Mouse (Mus musculus) heart, adult 2 months (tissue): ENCODE results near the gene Fbln7.

ENCODE experiments used
- CTCF ChIP-seq: fragments of 200-600 bp; IDR thresholded peaks from 2 replicates; pipeline ENCODE4 v1.8.1; 2022; ENCODE audit warnings: antibody characterized with exemption, mild to moderate bottlenecking, moderate library complexity
- POLR2A ChIP-seq: fragments of 200-500 bp; IDR thresholded peaks from 2 replicates; pipeline ENCODE4 v1.6.1; 2011; ENCODE audit warnings: mild to moderate bottlenecking, low read depth, low read length, control low read depth; ENCODE audit not compliant: insufficient read depth

DNA sequence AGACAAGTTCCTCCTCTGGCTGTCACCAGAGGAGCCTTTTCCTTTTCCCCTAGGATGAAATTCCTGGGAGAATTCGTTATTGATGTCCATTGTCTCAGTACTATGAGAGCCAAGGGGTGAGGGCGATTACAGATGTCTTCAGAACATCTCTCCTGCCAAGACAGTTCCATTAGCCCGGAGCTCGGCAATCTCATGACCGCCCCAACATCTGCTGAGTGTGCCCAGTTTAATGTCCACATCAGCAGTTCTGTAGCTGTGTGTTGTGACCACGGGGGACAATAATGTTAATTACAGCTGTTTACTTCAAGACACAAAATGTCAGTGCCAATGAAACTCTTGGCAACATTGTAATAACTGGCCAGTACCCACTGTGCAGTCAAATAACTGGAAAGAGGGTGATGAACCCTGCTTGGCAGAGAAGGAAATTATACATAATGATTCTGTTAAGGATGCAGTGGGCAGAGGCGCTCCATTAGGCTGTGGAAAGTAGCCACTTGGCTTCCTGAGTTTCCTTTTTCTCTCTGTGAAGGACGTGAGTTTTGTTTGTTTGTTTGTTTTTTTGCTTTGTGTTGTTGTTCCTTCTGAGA is 22.5 kb downstream of the Fbln7 start:
- TF ChIP-seq CTCF (no peak), POLR2A (no peak)
